Mouse (Mus musculus): ENCODE measurements around the gene Mpig6b. TPM values are rescaled to one million over a fixed set of nuclear protein-coding genes. Genes with fewer than 3 reads are reported as not detected.
A peak's percentile ranks its signal among the peaks of the same experiment; 100 is the strongest.

Gene Mpig6b
- polyA plus RNA-seq, 1 experiment, result not detected

- TF ChIP-seq POLR2A (IDR thresholded peaks at IDR 0.05; ENCODE audit: extremely low read depth, insufficient read depth, low read length), result peak; percentile 43; the same call in 1 of the 2 replicates
- no peak for TF ChIP-seq CTCF (IDR thresholded peaks at IDR 0.05; ENCODE audit: extremely low read depth, insufficient read depth, low read length)
- no peaks in the 10 kb centered on the region for H3K4me1 ChIP-seq (ENCODE audit: control insufficient read depth, insufficient read depth, low read length)
- H3K27ac ChIP-seq (ENCODE audit: insufficient read depth, low read length), result peak overlapping the region; percentile 60
- H3K4me3 ChIP-seq (ENCODE audit: insufficient read depth, low read length), result peak overlapping the region; percentile 27
Measured at GRCm38 (mm10) chr17:35051156-35052086, 14.6 kb downstream of the Mpig6b start.

GRCm38 (mm10) chr17:35050126-35050750, 15.7 kb downstream of the Mpig6b start:
- H3K27ac ChIP-seq (ENCODE audit: insufficient read depth, low read length), result peak overlapping the region; percentile 33
- H3K4me1 ChIP-seq (ENCODE audit: control insufficient read depth, insufficient read depth, low read length), result no peaks in the 10 kb centered on the region
- peak overlapping the region; percentile 27 for H3K4me3 ChIP-seq (ENCODE audit: insufficient read depth, low read length)
- no peak for TF ChIP-seq CTCF (IDR thresholded peaks at IDR 0.05; ENCODE audit: extremely low read depth, insufficient read depth, low read length)
- 0 out of 2 replicates have a peak, but pooled peaks have one; percentile 7 for TF ChIP-seq POLR2A (IDR thresholded peaks at IDR 0.05; ENCODE audit: extremely low read depth, insufficient read depth, low read length)

GRCm38 (mm10) chr17:35049561-35050016, 16.4 kb downstream of the Mpig6b start, which contains the start of gene Clic1:
Clic1 (plus strand) TSS chr17:35049966.
- Histone ChIP-seq H3K27ac (ENCODE audit: insufficient read depth, low read length) (peak within 1 kb of the TSS; percentile 33), H3K4me1 (ENCODE audit: control insufficient read depth, insufficient read depth, low read length) (no peaks in the 10 kb centered on the region), H3K4me3 (ENCODE audit: insufficient read depth, low read length) (peak within 1 kb of the TSS; percentile 27)
- TF ChIP-seq POLR2A (IDR thresholded peaks at IDR 0.05; ENCODE audit: extremely low read depth, insufficient read depth, low read length) (no peak), CTCF (IDR thresholded peaks at IDR 0.05; ENCODE audit: extremely low read depth, insufficient read depth, low read length) (no peak)

GRCm38 (mm10) chr17:35048932-35049440, 17.0 kb downstream of the Mpig6b start:
- Histone ChIP-seq H3K27ac (ENCODE audit: insufficient read depth, low read length) (no peak overlapping the region), H3K4me1 (ENCODE audit: control insufficient read depth, insufficient read depth, low read length) (no peaks in the 10 kb centered on the region)
- TF ChIP-seq CTCF (IDR thresholded peaks at IDR 0.05; ENCODE audit: extremely low read depth, insufficient read depth, low read length) (no peak), POLR2A (IDR thresholded peaks at IDR 0.05; ENCODE audit: extremely low read depth, insufficient read depth, low read length) (no peak)

GRCm38 (mm10) chr17:35048149-35048931, 17.6 kb downstream of the Mpig6b start:
- H3K4me1 ChIP-seq (ENCODE audit: control insufficient read depth, insufficient read depth, low read length), result no peaks in the 10 kb centered on the region
- no peak overlapping the region for H3K4me3 ChIP-seq (ENCODE audit: insufficient read depth, low read length)
- H3K27ac ChIP-seq (ENCODE audit: insufficient read depth, low read length), result no peak overlapping the region
- TF ChIP-seq POLR2A (IDR thresholded peaks at IDR 0.05; ENCODE audit: extremely low read depth, insufficient read depth, low read length) (no peak), CTCF (IDR thresholded peaks at IDR 0.05; ENCODE audit: extremely low read depth, insufficient read depth, low read length) (no peak)

More at GRCm38 (mm10) chr17:35048932-35049440, 17.0 kb downstream of the Mpig6b start:
- H3K4me3 ChIP-seq (ENCODE audit: insufficient read depth, low read length), result no peak overlapping the region

- Histone ChIP-seq H3K27ac (ENCODE audit: insufficient read depth, low read length) (no peak overlapping the region), H3K4me3 (ENCODE audit: insufficient read depth, low read length) (no peak overlapping the region), H3K4me1 (ENCODE audit: control insufficient read depth, insufficient read depth, low read length) (no peaks in the 10 kb centered on the region)
- no peak for TF ChIP-seq POLR2A (IDR thresholded peaks at IDR 0.05; ENCODE audit: extremely low read depth, insufficient read depth, low read length)
Measured at GRCm38 (mm10) chr17:35047688-35048087, 18.3 kb downstream of the Mpig6b start.

- Histone ChIP-seq H3K27ac (ENCODE audit: insufficient read depth, low read length) (no peak within 1 kb of the TSS), H3K4me1 (ENCODE audit: control insufficient read depth, insufficient read depth, low read length) (no peaks in the 10 kb centered on the region), H3K4me3 (ENCODE audit: insufficient read depth, low read length) (peak within 1 kb of the TSS; percentile 19)
- TF ChIP-seq POLR2A (IDR thresholded peaks at IDR 0.05; ENCODE audit: extremely low read depth, insufficient read depth, low read length), result no peak
- no peak for TF ChIP-seq CTCF (IDR thresholded peaks at IDR 0.05; ENCODE audit: extremely low read depth, insufficient read depth, low read length)
Measured at GRCm38 (mm10) chr17:35046681-35047455, 19.1 kb downstream of the Mpig6b start, which contains the start of gene Msh5. Msh5 (minus strand) TSS chr17:35046745.

All from cortical plate, adult 2 months (tissue).